Comparison of ENCODE assay signal across 19 mouse cellular contexts in genomic region chr2:11880005-11880404, GRCm38 (mm10).
DNase-seq lines count a peak whose midpoint lies in the region; ATAC-seq lines count a peak whose summit lies in the region.
"Had no signal": no experiment of that assay in that cellular context is flagged by ENCODE, and none has a peak within 500 bp of the region (broad histone marks: within the 10 kb centered on the region; RNA-seq: fewer than 3 reads in every experiment).

No protein-coding gene starts in this region.

- peak; percentile 53 for DNase-seq in 416B (ENCODE audit: low read depth)
- no peak for DNase-seq in thymus, postnatal 36 days
- no peak for DNase-seq in lung, postnatal 36 days
- DNase-seq: adrenal gland, adult 8-10 months; adrenal gland, postnatal 14 days; adrenal gland, postnatal 36 days; cerebellum, adult 11-12 months; cerebellum, adult 2 months; cerebellum, adult 9-10 months; cerebellum, postnatal 10 days; cerebellum, postnatal 25 days; embryo, embryonic 11 days; forebrain, postnatal 0 days had no signal

- 0 out of 2 replicates have a peak, but pooled peaks have one; percentile 42 for ATAC-seq in common myeloid progenitor, adult 5-6 weeks (replicated peaks; ENCODE audit: low read depth, poor library complexity, severe bottlenecking)
- 0 out of 2 replicates have a peak, but pooled peaks have one; percentile 31 for ATAC-seq in megakaryocyte progenitor cell, adult 5-6 weeks (replicated peaks; ENCODE audit: poor library complexity)
- ATAC-seq: activated CD4-positive, CD25-positive, alpha-beta regulatory T cell, adult 4 months; CD4-positive, CD25-positive, alpha-beta regulatory T cell, adult 4 months; forebrain, embryonic 15.5 days; forebrain, postnatal 0 days; Patski had no signal
